Mouse (Mus musculus) hindbrain, embryonic 10.5 days (tissue): ENCODE measurements at regions not wholly inside any gene's neighbourhood (a gene's known extent, or its start where the extent isn't known, plus 50 kb on each side); places are given as distances from the start of the nearest gene placed in this dataset.
A peak's percentile ranks its signal among the peaks of the same experiment; 100 is the strongest.

ENCODE experiments used
- DNase-seq: peaks from one replicate; pipeline ENCODE4 v3.0.0-alpha.2; 2017; ENCODE audit warnings: low spot score
- H3K27ac ChIP-seq: fragments of 300-500 bp; sonication (generic); 2 replicates; pipeline ENCODE4 v1.5.1; 2016; ENCODE audit warnings: mild to moderate bottlenecking, moderate library complexity
- H3K27me3 ChIP-seq: fragments of 300-500 bp; sonication (generic); 2 replicates; pipeline ENCODE4 v1.6.1; 2016; ENCODE audit warnings: mild to moderate bottlenecking; ENCODE audit not compliant: poor library complexity, insufficient read depth, severe bottlenecking
- H3K36me3 ChIP-seq: fragments of 300-500 bp; sonication (generic); 2 replicates; pipeline ENCODE4 v1.6.1; 2016; ENCODE audit warnings: mild to moderate bottlenecking, moderate library complexity
- H3K4me1 ChIP-seq: fragments of 300-500 bp; sonication (generic); replicated peaks from 2 replicates; pipeline ENCODE4 v1.6.1; 2016; ENCODE audit warnings: mild to moderate bottlenecking
- H3K4me3 ChIP-seq: fragments of 300-500 bp; sonication (generic); 2 replicates; pipeline ENCODE4 v1.5.1; 2016; ENCODE audit warnings: mild to moderate bottlenecking, moderate library complexity
- H3K9me3 ChIP-seq: fragments of 300-500 bp; sonication (generic); 2 replicates; pipeline ENCODE4 v1.6.1; 2016; ENCODE audit warnings: mild to moderate bottlenecking, moderate library complexity
- whole genome bisulfite sequencing: fragments of 180-500 bp; shearing (Covaris S2); methylation state at CpG from one replicate; pipeline ENCODE4 v1.1.7; 2016; 5-methylcytosine and 5-hydroxymethylcytosine counted together

- no peaks in the 10 kb centered on the region for H3K4me1 ChIP-seq
- no peaks in the 10 kb centered on the region for H3K9me3 ChIP-seq
- peak; percentile 29 for DNase-seq
- 18% methylated on average over 41 of the region's 42 CpGs for WGBS
- no peak overlapping the region for H3K27ac ChIP-seq
- peak overlapping the region; percentile 52 for H3K4me3 ChIP-seq
- peaks cover 20% of the 10 kb centered on the region; the same call in 1 of the 2 replicates for H3K27me3 ChIP-seq
- H3K36me3 ChIP-seq, result no peaks in the 10 kb centered on the region
These were observed 179.0 kb upstream of the Xlr start for GRCm38 (mm10) chrX:53976273-53977135.

- DNase-seq, result peak; percentile 17
- 14% methylated on average over 28 of the region's 28 CpGs for WGBS
- no peak overlapping the region for H3K27ac ChIP-seq
These were observed 178.2 kb upstream of the Xlr start for GRCm38 (mm10) chrX:53975545-53976272.

GRCm38 (mm10) chrX:53974732-53975544 is 177.4 kb upstream of the Xlr start:
- H3K4me3 ChIP-seq, result peak overlapping the region; percentile 52
- H3K27ac ChIP-seq, result no peak overlapping the region
- WGBS, result 28% methylated on average over 50 of the region's 52 CpGs
- H3K36me3 ChIP-seq, result no peaks in the 10 kb centered on the region
- peaks cover 20% of the 10 kb centered on the region; the same call in 1 of the 2 replicates for H3K27me3 ChIP-seq
- no peaks in the 10 kb centered on the region for H3K4me1 ChIP-seq
- peak; percentile 35 for DNase-seq
- H3K9me3 ChIP-seq, result no peaks in the 10 kb centered on the region

More at GRCm38 (mm10) chrX:53975545-53976272, 178.2 kb upstream of the Xlr start:
- Histone ChIP-seq H3K4me1 (no peaks in the 10 kb centered on the region), H3K4me3 (peak overlapping the region; percentile 52), H3K9me3 (no peaks in the 10 kb centered on the region), H3K36me3 (no peaks in the 10 kb centered on the region), H3K27me3 (peaks cover 20% of the 10 kb centered on the region; the same call in 1 of the 2 replicates)
